Mouse (Mus musculus) myocyte (in vitro differentiated cells): Measurements from ENCODE around the gene Pex10. TPM values are rescaled to one million over a fixed set of nuclear protein-coding genes. Genes with fewer than 3 reads are reported as not detected.

Experiments
- H3K27me3 ChIP-seq: one replicate; pipeline ENCODE4 v1.6.1; 2011; ENCODE audit not compliant: control insufficient read depth, insufficient read depth, insufficient read length
- H3K36me3 ChIP-seq: one replicate; pipeline ENCODE4 v1.6.1; 2011; ENCODE audit not compliant: control insufficient read depth, insufficient read depth
- H3K4me2 ChIP-seq: one replicate; pipeline ENCODE4 v1.6.1; 2011; ENCODE audit warnings: low read depth, control low read depth
- H3K4me3 ChIP-seq: one replicate; pipeline ENCODE4 v1.5.1; 2011; ENCODE audit warnings: mild to moderate bottlenecking, control low read depth, moderate library complexity
- H3K79me2 ChIP-seq: one replicate; pipeline ENCODE4 v1.6.1; 2011; ENCODE audit not compliant: control insufficient read depth, insufficient read depth
- H3ac ChIP-seq: one replicate; pipeline ENCODE4 v1.6.1; 2011; ENCODE audit not compliant: control insufficient read depth, insufficient read length
- CEBPB ChIP-seq: IDR thresholded peaks from 2 replicates; pipeline ENCODE4 v1.6.1; 2011; ENCODE audit warnings: mild to moderate bottlenecking, moderate library complexity; ENCODE audit not compliant: poor library complexity, insufficient read depth, severe bottlenecking
- E2F4 ChIP-seq: IDR thresholded peaks from one replicate; pipeline ENCODE4 v1.6.1; 2011; ENCODE audit warnings: mild to moderate bottlenecking, control low read depth, moderate library complexity; ENCODE audit not compliant: insufficient read depth
- MAX ChIP-seq: IDR thresholded peaks from one replicate; pipeline ENCODE4 v1.6.1; 2011; ENCODE audit warnings: low read depth, mild to moderate bottlenecking, control low read depth
- MYOD1 ChIP-seq, 3 experiments: IDR thresholded peaks; one replicate each; pipeline ENCODE4 v1.6.1; 2011; ENCODE audit warnings: control low read depth in 2 of 3, low read depth in 2 of 3, mild to moderate bottlenecking in 2 of 3, moderate library complexity in 1 of 3; ENCODE audit not compliant: insufficient read length in 2 of 3, control insufficient read depth in 1 of 3
- MYOG ChIP-seq, 3 experiments: IDR thresholded peaks; one replicate each; pipeline ENCODE4 v1.6.1; 2011; ENCODE audit warnings: control low read depth in 2 of 3, low read depth in 2 of 3, mild to moderate bottlenecking in 2 of 3; ENCODE audit not compliant: insufficient read length in 2 of 3, control insufficient read depth in 1 of 3, insufficient read depth in 1 of 3
- POLR2A ChIP-seq: IDR thresholded peaks from one replicate; pipeline ENCODE4 v1.6.1; 2011; ENCODE audit warnings: low read depth, mild to moderate bottlenecking, control low read depth, moderate library complexity; ENCODE audit not compliant: insufficient read length
- POLR2AphosphoS2 ChIP-seq: IDR thresholded peaks from one replicate; pipeline ENCODE4 v1.6.1; 2011; ENCODE audit warnings: low read depth, control low read depth; ENCODE audit not compliant: insufficient read length
- REST ChIP-seq: IDR thresholded peaks from one replicate; pipeline ENCODE4 v1.6.1; 2011; ENCODE audit warnings: mild to moderate bottlenecking, control low read depth, moderate library complexity; ENCODE audit not compliant: insufficient read depth, insufficient read length
- SRF ChIP-seq: IDR thresholded peaks from one replicate; pipeline ENCODE4 v1.6.1; 2011; ENCODE audit warnings: low read depth; ENCODE audit not compliant: control insufficient read depth, insufficient read length
- TCF12 ChIP-seq: IDR thresholded peaks from one replicate; pipeline ENCODE4 v1.6.1; 2011; ENCODE audit warnings: mild to moderate bottlenecking, control low read depth; ENCODE audit not compliant: poor library complexity, insufficient read depth, severe bottlenecking
- TCF3 ChIP-seq: IDR thresholded peaks from one replicate; pipeline ENCODE4 v1.6.1; 2011; ENCODE audit warnings: low read depth, control low read depth; ENCODE audit not compliant: insufficient read length
- USF1 ChIP-seq: IDR thresholded peaks from one replicate; pipeline ENCODE4 v1.6.1; 2011; ENCODE audit warnings: low read depth, mild to moderate bottlenecking, control low read depth, moderate library complexity
- polyA plus RNA-seq: library from polyadenylated mRNA; unstranded; fragments of >200 nt; fragmentation: generic; extraction: Trizol; gene quantifications from one replicate; pipeline ENCODE4 v1.2.1, GENCODE M21; 2012; ENCODE audit warnings: missing spikeins

Gene Pex10
- polyA plus RNA-seq, 1 experiment = 12.4 TPM

- Histone ChIP-seq H3K27me3 (peaks cover 49% of the 10 kb centered on the region), H3K4me2 (no peak overlapping the region), H3K4me3 (no peak overlapping the region), H3K36me3 (no peaks in the 10 kb centered on the region), H3ac (no peak overlapping the region), H3K79me2 (no peaks in the 10 kb centered on the region)
- TF ChIP-seq MYOD1 (IDR thresholded peaks at IDR 0.05; ENCODE audit: control insufficient read depth in 1 of 3, insufficient read length in 2 of 3, low read depth in 2 of 3) (no peak), TCF12 (no peak), POLR2A (no peak), USF1 (no peak), TCF3 (no peak)
These were observed 47.4 kb upstream of the Pex10 start for GRCm38 (mm10) chr4:155019336-155019847.

DNA sequence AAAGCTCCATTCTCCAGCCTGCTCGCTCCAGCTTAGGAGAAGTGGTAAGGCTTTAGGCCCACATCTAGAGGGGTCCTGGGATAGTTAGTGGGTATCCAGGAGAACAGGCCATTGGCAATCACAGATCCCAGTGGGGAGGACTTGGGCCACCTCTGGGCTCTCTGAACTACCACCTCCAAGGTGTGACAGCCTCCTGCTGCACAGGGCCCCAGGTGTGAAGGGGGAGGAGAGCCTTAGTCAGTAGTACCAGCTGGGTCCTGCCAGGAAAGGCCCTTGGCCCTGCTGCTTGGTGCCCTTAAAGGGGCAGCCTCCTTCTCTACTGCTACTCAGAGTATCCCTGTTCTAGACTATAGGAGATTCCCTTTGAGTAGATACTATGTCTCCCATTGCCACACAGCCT, 46.7 kb upstream of the Pex10 start:
- Histone ChIP-seq H3K4me3 (no peak overlapping the region), H3ac (no peak overlapping the region), H3K27me3 (peaks cover 49% of the 10 kb centered on the region), H3K79me2 (no peaks in the 10 kb centered on the region), H3K36me3 (no peaks in the 10 kb centered on the region), H3K4me2 (no peak overlapping the region)
- TF ChIP-seq REST = no peak
- no peak for TF ChIP-seq E2F4
- no peak for TF ChIP-seq POLR2AphosphoS2
- TF ChIP-seq TCF3 = no peak
- TF ChIP-seq USF1 = no peak
- TF ChIP-seq MYOG (IDR thresholded peaks at IDR 0.05; ENCODE audit: control insufficient read depth in 1 of 3, insufficient read depth in 1 of 3, insufficient read length in 2 of 3, low read depth in 2 of 3) = no peak
- no peak for TF ChIP-seq SRF
- no peak for TF ChIP-seq TCF12
- TF ChIP-seq MYOD1 (IDR thresholded peaks at IDR 0.05; ENCODE audit: control insufficient read depth in 1 of 3, insufficient read length in 2 of 3, low read depth in 2 of 3) = no peak
- TF ChIP-seq MAX = no peak
- no peak for TF ChIP-seq POLR2A
- no peak for TF ChIP-seq CEBPB

- Histone ChIP-seq H3K79me2 (no peaks in the 10 kb centered on the region), H3ac (no peak overlapping the region), H3K4me2 (no peak overlapping the region), H3K4me3 (no peak overlapping the region), H3K36me3 (no peaks in the 10 kb centered on the region), H3K27me3 (peaks cover 49% of the 10 kb centered on the region)
- no peak for TF ChIP-seq TCF12
- no peak for TF ChIP-seq REST
- no peak for TF ChIP-seq MYOD1 (IDR thresholded peaks at IDR 0.05; ENCODE audit: control insufficient read depth in 1 of 3, insufficient read length in 2 of 3, low read depth in 2 of 3)
- no peak for TF ChIP-seq USF1
- TF ChIP-seq TCF3 = no peak
- no peak for TF ChIP-seq POLR2A
- TF ChIP-seq E2F4 = no peak
- no peak for TF ChIP-seq MYOG (IDR thresholded peaks at IDR 0.05; ENCODE audit: control insufficient read depth in 1 of 3, insufficient read depth in 1 of 3, insufficient read length in 2 of 3, low read depth in 2 of 3)
- TF ChIP-seq CEBPB = no peak
- no peak for TF ChIP-seq MAX
- TF ChIP-seq SRF = no peak
- TF ChIP-seq POLR2AphosphoS2 = no peak
These were observed 46.0 kb upstream of the Pex10 start for GRCm38 (mm10) chr4:155020813-155021212.

DNA sequence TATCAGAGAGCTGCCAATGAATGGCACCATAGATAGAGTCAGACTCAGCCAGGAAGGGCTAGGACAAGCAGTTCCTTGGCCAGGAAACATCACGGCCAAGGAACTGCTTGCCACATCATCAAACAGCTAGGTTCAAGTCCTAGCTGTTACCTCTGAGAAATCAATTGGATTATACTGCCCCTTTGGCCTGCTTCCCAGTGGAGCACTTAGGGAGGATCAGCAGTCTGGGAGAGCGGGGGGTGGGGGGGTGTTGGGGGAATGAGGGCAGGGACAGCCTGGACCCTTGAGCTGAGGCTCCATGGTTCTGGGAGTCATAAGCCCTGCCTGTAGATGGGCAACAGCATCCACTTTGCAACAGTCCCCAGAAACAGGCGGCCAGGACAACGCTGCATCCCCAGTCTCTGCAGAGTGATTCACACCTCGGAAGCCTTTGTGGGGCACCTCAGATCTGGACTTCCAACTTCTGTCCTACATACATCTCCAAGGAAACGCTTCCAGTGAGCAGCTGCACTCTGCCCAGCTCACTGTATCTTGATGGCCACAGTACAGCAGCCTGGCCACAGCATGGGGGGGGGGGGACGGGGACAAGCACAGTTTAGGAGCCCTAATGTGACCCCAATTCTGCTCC, 44.5 kb upstream of the Pex10 start:
- no peak overlapping the region for H3ac ChIP-seq
- H3K4me3 ChIP-seq = no peak overlapping the region
- no peaks in the 10 kb centered on the region for H3K36me3 ChIP-seq
- H3K27me3 ChIP-seq = peaks cover 44% of the 10 kb centered on the region
- no peak overlapping the region for H3K4me2 ChIP-seq
- no peaks in the 10 kb centered on the region for H3K79me2 ChIP-seq
- TF ChIP-seq E2F4 (no peak), MAX (no peak), TCF12 (no peak), MYOG (IDR thresholded peaks at IDR 0.05; ENCODE audit: control insufficient read depth in 1 of 3, insufficient read depth in 1 of 3, insufficient read length in 2 of 3, low read depth in 2 of 3) (no peak), POLR2AphosphoS2 (no peak), REST (no peak), CEBPB (no peak), SRF (no peak), USF1 (no peak), MYOD1 (IDR thresholded peaks at IDR 0.05; ENCODE audit: control insufficient read depth in 1 of 3, insufficient read length in 2 of 3, low read depth in 2 of 3) (no peak), POLR2A (no peak), TCF3 (no peak)
